Mouse (Mus musculus) hematopoietic stem cell, adult 5-6 weeks (primary cell): ENCODE data around the gene Crim1. TPM values are rescaled to one million over a fixed set of nuclear protein-coding genes. Genes with fewer than 3 reads are reported as not detected.

Experiments used
- ATAC-seq, 2 experiments: fragments of 125-278 bp in 1 of 2; replicated peaks in 1 of 2; 2 replicates each; pipeline ENCODE4 v1.8.0; 2016 to 2017; ENCODE audit warnings: inconsistent platforms in 2 of 2, mild to moderate bottlenecking in 2 of 2, moderate number of reproducible peaks in 2 of 2, low read depth in 1 of 2, moderate TSS enrichment in 1 of 2; ENCODE audit not compliant: low FRiP score in 2 of 2, poor library complexity in 2 of 2, severe bottlenecking in 2 of 2, insufficient read depth in 1 of 2, low TSS enrichment in 1 of 2
- total RNA-seq: library from RNA; stranded (forward); fragments of 172-1452, 232-1000 nt; gene quantifications from 2 replicates; pipeline ENCODE4 v1.2.3, GENCODE M21; 2017

The Crim1 gene
- total RNA-seq, 1 experiment from 2014 or later, result 16.9 TPM

GRCm38 (mm10) chr17:78373849-78374248, 173.8 kb downstream of the Crim1 start:
- no peak for ATAC-seq

- no peak for ATAC-seq
These were observed 174.7 kb downstream of the Crim1 start for GRCm38 (mm10) chr17:78374756-78375155.

- no peak for ATAC-seq
These were observed 176.5 kb downstream of the Crim1 start for GRCm38 (mm10) chr17:78376587-78376986.

GRCm38 (mm10) chr17:78379079-78379729, 179.2 kb downstream of the Crim1 start:
- no peak for ATAC-seq

- ATAC-seq, result no peak
These were observed 179.7 kb downstream of the Crim1 start for GRCm38 (mm10) chr17:78379730-78380245.

- no peak for ATAC-seq
These were observed 182.3 kb downstream of the Crim1 start for GRCm38 (mm10) chr17:78382321-78382720.

- ATAC-seq, result no peak
These were observed 187.6 kb downstream of the Crim1 start for GRCm38 (mm10) chr17:78387665-78388064.

- no peak for ATAC-seq
These were observed 188.2 kb downstream of the Crim1 start for GRCm38 (mm10) chr17:78388101-78388847.

GRCm38 (mm10) chr17:78389573-78389972, 189.5 kb downstream of the Crim1 start:
- ATAC-seq, result no peak

- ATAC-seq, result no peak
These were observed 192.5 kb downstream of the Crim1 start for GRCm38 (mm10) chr17:78392401-78393087.

GRCm38 (mm10) chr17:78400130-78400840, 200.2 kb downstream of the Crim1 start:
- ATAC-seq, result 0 out of 4 replicates have a peak, but pooled peaks of 1 of the 2 experiments have one; percentile 42

- ATAC-seq, result no peak
These were observed 201.3 kb downstream of the Crim1 start for GRCm38 (mm10) chr17:78401311-78401710.

- ATAC-seq, result no peak
These were observed 201.7 kb downstream of the Crim1 start for GRCm38 (mm10) chr17:78401713-78402112.

GRCm38 (mm10) chr17:78402174-78402573, 202.1 kb downstream of the Crim1 start:
- no peak for ATAC-seq

GRCm38 (mm10) chr17:78403229-78403628, 203.2 kb downstream of the Crim1 start:
- ATAC-seq, result no peak

GRCm38 (mm10) chr17:78403804-78404203, 203.8 kb downstream of the Crim1 start:
- no peak for ATAC-seq

- no peak for ATAC-seq
These were observed 205.3 kb downstream of the Crim1 start for GRCm38 (mm10) chr17:78405336-78405735.
